Mouse (Mus musculus) layer of hippocampus, postnatal 10 days (tissue): ENCODE measurements around the gene Nmnat3. TPM values are rescaled to one million over a fixed set of nuclear protein-coding genes. Genes with fewer than 3 reads are reported as not detected.

Source experiments
- DNase-seq, 2 experiments: peaks; one replicate each; pipeline ENCODE4 v3.0.0; 2021; ENCODE audit warnings: low spot score in 2 of 2
- total RNA-seq, 2 experiments: library from RNA; stranded (reverse); gene quantifications; 2 replicates each; pipeline ENCODE4 v1.2.3; 2021

Nmnat3 gene
- total RNA-seq, 2 experiments from 2014 or later = 0.98 to 1.1 TPM

GRCm38 (mm10) chr9:98418346-98418745 is 131.1 kb downstream of the Nmnat3 start:
- no peak for DNase-seq

- DNase-seq = no peak
These were observed 133.4 kb downstream of the Nmnat3 start for GRCm38 (mm10) chr9:98420666-98421065.

- DNase-seq = no peak
These were observed 134.7 kb downstream of the Nmnat3 start for GRCm38 (mm10) chr9:98421903-98422302.

GRCm38 (mm10) chr9:98422656-98423055 is 135.4 kb downstream of the Nmnat3 start, which contains the start of gene Rbp1:
Gene Rbp1 (plus strand): TSS chr9:98422961.
- DNase-seq = no peak

GRCm38 (mm10) chr9:98423691-98424090 is 136.5 kb downstream of the Nmnat3 start:
- no peak for DNase-seq

GRCm38 (mm10) chr9:98424291-98424690 is 137.1 kb downstream of the Nmnat3 start:
- DNase-seq = no peak

GRCm38 (mm10) chr9:98424725-98425210 is 137.5 kb downstream of the Nmnat3 start:
- peak; percentile 19 to 30 for DNase-seq

- DNase-seq = no peak
These were observed 138.2 kb downstream of the Nmnat3 start for GRCm38 (mm10) chr9:98425351-98425880.

- DNase-seq = no peak
These were observed 140.8 kb downstream of the Nmnat3 start for GRCm38 (mm10) chr9:98427906-98428517.

GRCm38 (mm10) chr9:98428783-98429182 is 141.5 kb downstream of the Nmnat3 start:
- no peak for DNase-seq

- peak in 1 of 2 experiments; percentile 28 for DNase-seq
These were observed 142.6 kb downstream of the Nmnat3 start for GRCm38 (mm10) chr9:98429806-98430205.

- no peak for DNase-seq
These were observed 143.3 kb downstream of the Nmnat3 start for GRCm38 (mm10) chr9:98430528-98430927.

- no peak for DNase-seq
These were observed 145.8 kb downstream of the Nmnat3 start for GRCm38 (mm10) chr9:98433021-98433420.

- no peak for DNase-seq
These were observed 146.8 kb downstream of the Nmnat3 start for GRCm38 (mm10) chr9:98433956-98434588.

GRCm38 (mm10) chr9:98437819-98438218 is 150.6 kb downstream of the Nmnat3 start:
- no peak for DNase-seq

- DNase-seq = no peak
These were observed 151.9 kb downstream of the Nmnat3 start for GRCm38 (mm10) chr9:98439091-98439490.

- DNase-seq = peak; percentile 50 to 62
These were observed 155.4 kb downstream of the Nmnat3 start for GRCm38 (mm10) chr9:98442638-98443037.

GRCm38 (mm10) chr9:98445359-98446149 is 158.3 kb downstream of the Nmnat3 start:
- no peak for DNase-seq

GRCm38 (mm10) chr9:98450976-98451375 is 163.7 kb downstream of the Nmnat3 start:
- DNase-seq = no peak

GRCm38 (mm10) chr9:98466709-98467108 is 179.5 kb downstream of the Nmnat3 start:
- no peak for DNase-seq
